Mouse (Mus musculus) lung, embryonic 16.5 days (tissue): ENCODE measurements at regions not wholly inside any gene's neighbourhood (a gene's known extent, or its start where the extent isn't known, plus 50 kb on each side); places are given as distances from the start of the nearest gene placed in this dataset.
A peak's percentile ranks its signal among the peaks of the same experiment; 100 is the strongest.

Source experiments
- ATAC-seq: fragments of 200-750 bp; cut with Nextera tagmentation; 2 replicates; pipeline ENCODE4 v1.8.0; 2017; ENCODE audit warnings: low read depth, mild to moderate bottlenecking, moderate library complexity
- H3K27ac ChIP-seq: fragments of 300-500 bp; sonication (generic); 2 replicates; pipeline ENCODE4 v1.5.1; 2014; ENCODE audit warnings: mild to moderate bottlenecking, control low read depth, low read length
- H3K27me3 ChIP-seq: fragments of 300-500 bp; sonication (generic); 2 replicates; pipeline ENCODE4 v1.6.1; 2014; ENCODE audit warnings: low read depth, low read length, mixed read lengths; ENCODE audit not compliant: control insufficient read depth, insufficient read depth
- H3K36me3 ChIP-seq: fragments of 300-500 bp; sonication (generic); 2 replicates; pipeline ENCODE4 v1.6.1; 2014; ENCODE audit warnings: low read length; ENCODE audit not compliant: control insufficient read depth, insufficient read depth
- H3K4me1 ChIP-seq: fragments of 300-500 bp; sonication (generic); replicated peaks from 2 replicates; pipeline ENCODE4 v1.6.1; 2014; ENCODE audit warnings: low read length, mixed read lengths; ENCODE audit not compliant: control insufficient read depth, insufficient read depth
- H3K4me2 ChIP-seq: fragments of 300-500 bp; sonication (generic); 2 replicates; pipeline ENCODE4 v1.6.1; 2014; ENCODE audit warnings: low read depth, low read length, control low read depth
- H3K4me3 ChIP-seq: fragments of 300-500 bp; sonication (generic); 2 replicates; pipeline ENCODE4 v1.5.1; 2014; ENCODE audit warnings: mild to moderate bottlenecking, low read length, control low read depth
- H3K9ac ChIP-seq: fragments of 300-500 bp; sonication (generic); 2 replicates; pipeline ENCODE4 v1.6.1; 2014; ENCODE audit warnings: low read length, control low read depth
- H3K9me3 ChIP-seq: fragments of 300-500 bp; sonication (generic); 2 replicates; pipeline ENCODE4 v1.6.1; 2016; ENCODE audit warnings: low read length; ENCODE audit not compliant: control insufficient read depth
- WGBS: fragments of 180-500 bp; shearing (Covaris S2); extraction: QIAGEN DNeasy Blood & Tissue Kit; methylation state at CpG from one replicate; pipeline ENCODE4 v1.1.7; 2014; 5-methylcytosine and 5-hydroxymethylcytosine counted together

DNA sequence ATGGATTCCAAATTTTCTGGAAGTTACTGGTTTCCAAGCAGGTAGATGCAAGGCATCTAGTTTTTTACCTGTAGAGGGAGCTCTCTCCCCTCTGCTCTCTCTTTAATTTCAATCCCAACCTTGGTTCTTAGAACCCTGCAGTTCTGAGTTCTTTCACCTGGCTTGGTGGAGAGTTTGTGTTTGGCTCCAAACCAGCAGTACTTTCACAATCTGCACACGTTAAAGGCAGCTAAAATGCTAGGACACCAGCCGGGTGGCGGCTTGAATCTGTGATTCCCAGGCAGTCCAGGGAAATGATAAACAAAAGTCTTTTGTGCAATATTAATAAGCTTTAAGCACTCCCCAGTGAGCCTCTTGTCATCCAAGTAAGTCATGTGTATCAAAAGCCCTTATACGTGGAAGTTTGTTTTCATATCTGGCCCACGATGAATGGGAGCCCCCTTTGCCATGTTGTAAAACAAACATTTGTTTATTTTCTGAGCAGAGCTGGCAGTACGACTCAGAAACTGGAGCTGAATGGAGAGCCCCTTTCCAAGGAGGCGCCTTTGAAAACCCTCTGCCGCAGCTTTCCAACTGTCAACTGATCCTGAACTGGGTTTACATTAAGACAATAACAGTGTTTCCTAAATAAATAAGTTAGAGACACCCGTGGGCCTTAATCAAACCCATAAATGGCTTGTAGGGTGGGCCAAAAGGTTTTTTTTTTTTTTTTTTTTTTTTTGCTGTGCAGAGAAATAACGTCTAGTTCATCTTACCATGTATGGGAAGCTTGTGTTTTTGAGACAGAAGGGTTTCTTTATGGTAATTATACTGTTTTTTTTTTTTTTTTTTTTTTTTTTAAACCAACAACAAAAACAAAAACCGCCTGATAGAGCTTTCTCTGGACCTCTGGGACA lies 202.9 kb downstream of the C1d start:
- Histone ChIP-seq H3K4me2 (peak overlapping the region; percentile 58), H3K27ac (peak overlapping the region; percentile 85), H3K9me3 (no peaks in the 10 kb centered on the region), H3K4me3 (peak overlapping the region; percentile 37), H3K4me1 (peaks cover 2% of the 10 kb centered on the region; the same call in 1 of the 2 replicates), H3K9ac (peak overlapping the region; percentile 49), H3K36me3 (no peaks in the 10 kb centered on the region), H3K27me3 (no peaks in the 10 kb centered on the region)
- peak; percentile 87 for ATAC-seq
- WGBS: 9% methylated on average over 11 of the region's 11 CpGs

DNA sequence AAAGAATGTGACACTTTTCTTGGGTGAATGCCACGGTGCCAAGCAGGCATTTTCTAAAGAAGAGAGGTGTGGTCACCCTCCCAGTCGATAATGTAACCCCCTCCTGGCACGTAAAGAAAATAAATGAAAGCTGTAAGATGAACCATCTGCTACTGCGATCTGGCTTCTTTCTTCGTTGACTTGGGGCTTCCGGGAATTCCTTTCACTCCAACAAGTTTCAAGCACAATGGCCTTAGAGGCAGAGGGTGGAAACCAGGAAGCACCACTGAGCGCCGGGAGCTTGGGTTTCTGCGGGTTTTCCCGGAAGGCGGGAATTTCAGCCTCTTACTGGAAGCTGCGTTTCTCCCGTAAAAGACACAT lies 203.5 kb downstream of the C1d start:
- WGBS: 6% methylated on average over 13 of the region's 13 CpGs
- no peaks in the 10 kb centered on the region for H3K27me3 ChIP-seq
- H3K4me3 ChIP-seq: peak overlapping the region; percentile 37
- peak overlapping the region; percentile 58 for H3K4me2 ChIP-seq
- no peaks in the 10 kb centered on the region for H3K36me3 ChIP-seq
- peaks cover 2% of the 10 kb centered on the region; the same call in 1 of the 2 replicates for H3K4me1 ChIP-seq
- H3K9ac ChIP-seq: peak overlapping the region; percentile 49; the same call in 1 of the 2 replicates
- ATAC-seq: peak; percentile 65
- peak overlapping the region; percentile 85 for H3K27ac ChIP-seq
- H3K9me3 ChIP-seq: no peaks in the 10 kb centered on the region

DNA sequence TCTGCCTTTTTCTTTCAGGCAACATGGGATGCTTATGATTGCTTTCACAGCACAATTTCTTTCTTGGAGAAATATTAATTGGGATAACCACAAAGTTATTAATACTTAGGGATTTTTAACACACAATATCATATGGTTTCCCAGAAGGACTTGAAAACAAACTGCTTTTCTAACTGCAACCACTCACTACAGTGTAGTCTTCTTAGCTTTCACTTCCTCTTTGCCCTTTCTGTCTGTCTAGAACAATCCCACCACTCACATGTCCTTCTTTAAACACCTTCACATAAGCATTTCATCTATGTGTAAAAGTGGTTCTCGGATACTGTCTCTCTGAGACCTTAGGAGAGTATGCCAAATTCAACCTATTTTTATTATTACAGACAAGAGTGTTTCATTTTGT lies 204.3 kb downstream of the C1d start:
- no peak overlapping the region for H3K4me3 ChIP-seq
- H3K4me1 ChIP-seq: peaks cover 2% of the 10 kb centered on the region; the same call in 1 of the 2 replicates
- no peaks in the 10 kb centered on the region for H3K36me3 ChIP-seq
- H3K27ac ChIP-seq: no peak overlapping the region
- no peak overlapping the region for H3K4me2 ChIP-seq
- ATAC-seq: no peak
- no peaks in the 10 kb centered on the region for H3K9me3 ChIP-seq
- H3K27me3 ChIP-seq: no peaks in the 10 kb centered on the region
- H3K9ac ChIP-seq: no peak overlapping the region
- 74% methylated on average over 1 of the region's 1 CpGs for WGBS

GRCm38 (mm10) chr11:17464875-17465274 lies 207.5 kb downstream of the C1d start:
- Histone ChIP-seq H3K4me3 (no peak overlapping the region), H3K4me1 (no peaks in the 10 kb centered on the region; the same call in 1 of the 2 replicates), H3K9me3 (no peaks in the 10 kb centered on the region), H3K27me3 (no peaks in the 10 kb centered on the region), H3K9ac (no peak overlapping the region), H3K27ac (no peak overlapping the region), H3K4me2 (no peak overlapping the region), H3K36me3 (no peaks in the 10 kb centered on the region)
- 37% methylated on average over 2 of the region's 2 CpGs for WGBS
- no peak for ATAC-seq

DNA sequence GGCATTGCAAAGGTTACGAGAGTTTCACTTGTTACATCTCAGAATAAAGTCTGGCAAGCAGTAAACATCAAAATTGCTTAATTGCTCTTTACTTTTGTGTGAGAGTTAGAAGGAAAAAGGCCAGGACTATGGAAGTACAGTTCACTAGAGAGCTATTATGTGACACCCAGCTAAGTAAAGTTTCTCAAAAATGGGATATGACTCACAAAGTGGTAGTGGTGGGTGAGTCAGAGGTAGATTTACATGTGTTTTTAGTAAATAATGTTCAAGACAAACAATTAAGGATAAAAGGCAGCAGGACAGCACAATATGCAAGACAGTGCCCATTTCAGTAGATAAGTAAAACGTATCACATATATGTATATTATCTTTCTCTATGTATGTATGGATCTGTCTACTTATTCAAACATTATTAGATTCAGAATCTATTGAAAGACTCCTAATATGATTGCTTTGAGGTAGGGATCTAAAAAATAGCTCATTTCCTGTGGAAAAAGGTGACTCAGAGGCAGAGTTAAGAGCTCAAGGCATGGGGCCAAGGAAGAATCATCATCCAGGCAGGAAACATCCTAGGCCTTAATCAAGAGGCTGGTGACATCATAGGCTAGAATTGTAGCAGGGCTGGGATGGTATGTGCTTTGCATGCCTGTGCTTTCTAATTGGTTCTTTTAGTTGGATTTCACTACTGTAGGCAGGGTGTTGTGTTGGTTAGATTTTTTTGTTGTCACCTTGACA lies 211.2 kb downstream of the C1d start:
- 0 out of 2 replicates have a peak, but pooled peaks have one; percentile 28 for ATAC-seq

GRCm38 (mm10) chr11:17481436-17481996 lies 224.1 kb downstream of the C1d start:
- Histone ChIP-seq H3K4me2 (no peak overlapping the region), H3K4me3 (no peak overlapping the region), H3K36me3 (no peaks in the 10 kb centered on the region), H3K9me3 (no peaks in the 10 kb centered on the region), H3K27me3 (no peaks in the 10 kb centered on the region), H3K27ac (peak overlapping the region; percentile 62), H3K4me1 (peaks cover 5% of the 10 kb centered on the region; the same call in 1 of the 2 replicates), H3K9ac (no peak overlapping the region)
- peak; percentile 94 for ATAC-seq
- WGBS: 29% methylated on average over 4 of the region's 4 CpGs

More for the DNA sequence above, 211.2 kb downstream of the C1d start:
- no peak overlapping the region for H3K4me2 ChIP-seq
- no peak overlapping the region for H3K9ac ChIP-seq
- no peaks in the 10 kb centered on the region for H3K36me3 ChIP-seq
- no peaks in the 10 kb centered on the region for H3K27me3 ChIP-seq
- no peak overlapping the region for H3K27ac ChIP-seq
- no peak overlapping the region for H3K4me3 ChIP-seq
- no peaks in the 10 kb centered on the region for H3K9me3 ChIP-seq
- 87% methylated on average over 2 of the region's 2 CpGs for WGBS
- no peaks in the 10 kb centered on the region for H3K4me1 ChIP-seq

DNA sequence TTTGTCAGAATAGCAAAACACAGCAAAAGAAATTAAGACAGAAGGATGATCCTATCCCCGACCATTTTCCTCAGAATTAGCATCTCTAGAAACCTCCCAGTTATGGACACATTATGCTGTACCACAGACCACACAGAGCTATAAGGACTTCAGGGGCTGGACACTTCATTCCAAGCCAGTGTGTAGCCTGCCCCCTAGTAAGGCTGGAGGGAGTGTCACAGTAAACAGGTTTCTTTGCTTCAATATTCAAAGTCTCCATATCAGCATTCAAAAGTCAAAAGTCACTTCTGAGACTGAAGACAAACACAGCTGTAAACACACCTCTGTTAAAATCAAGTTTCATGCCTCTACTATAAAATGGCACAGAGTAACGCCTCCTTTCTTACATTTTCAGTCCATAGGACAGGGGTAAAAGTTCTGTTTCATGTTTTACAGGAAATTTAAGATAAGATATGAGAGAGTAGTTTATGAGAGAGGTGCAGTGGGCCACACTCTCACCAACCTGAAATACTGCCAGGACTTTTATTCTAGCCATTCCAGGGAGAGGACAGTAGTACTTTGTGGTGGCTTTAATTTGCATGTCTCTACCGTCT lies 226.6 kb downstream of the C1d start:
- no peak overlapping the region for H3K4me2 ChIP-seq
- H3K9me3 ChIP-seq: no peaks in the 10 kb centered on the region
- ATAC-seq: no peak
- no peak overlapping the region for H3K27ac ChIP-seq
- no peaks in the 10 kb centered on the region for H3K27me3 ChIP-seq
- no peaks in the 10 kb centered on the region for H3K36me3 ChIP-seq
- no peak overlapping the region for H3K4me3 ChIP-seq
- H3K9ac ChIP-seq: no peak overlapping the region
- 61% methylated on average over 3 of the region's 3 CpGs for WGBS
- H3K4me1 ChIP-seq: peaks cover 5% of the 10 kb centered on the region; the same call in 1 of the 2 replicates

DNA sequence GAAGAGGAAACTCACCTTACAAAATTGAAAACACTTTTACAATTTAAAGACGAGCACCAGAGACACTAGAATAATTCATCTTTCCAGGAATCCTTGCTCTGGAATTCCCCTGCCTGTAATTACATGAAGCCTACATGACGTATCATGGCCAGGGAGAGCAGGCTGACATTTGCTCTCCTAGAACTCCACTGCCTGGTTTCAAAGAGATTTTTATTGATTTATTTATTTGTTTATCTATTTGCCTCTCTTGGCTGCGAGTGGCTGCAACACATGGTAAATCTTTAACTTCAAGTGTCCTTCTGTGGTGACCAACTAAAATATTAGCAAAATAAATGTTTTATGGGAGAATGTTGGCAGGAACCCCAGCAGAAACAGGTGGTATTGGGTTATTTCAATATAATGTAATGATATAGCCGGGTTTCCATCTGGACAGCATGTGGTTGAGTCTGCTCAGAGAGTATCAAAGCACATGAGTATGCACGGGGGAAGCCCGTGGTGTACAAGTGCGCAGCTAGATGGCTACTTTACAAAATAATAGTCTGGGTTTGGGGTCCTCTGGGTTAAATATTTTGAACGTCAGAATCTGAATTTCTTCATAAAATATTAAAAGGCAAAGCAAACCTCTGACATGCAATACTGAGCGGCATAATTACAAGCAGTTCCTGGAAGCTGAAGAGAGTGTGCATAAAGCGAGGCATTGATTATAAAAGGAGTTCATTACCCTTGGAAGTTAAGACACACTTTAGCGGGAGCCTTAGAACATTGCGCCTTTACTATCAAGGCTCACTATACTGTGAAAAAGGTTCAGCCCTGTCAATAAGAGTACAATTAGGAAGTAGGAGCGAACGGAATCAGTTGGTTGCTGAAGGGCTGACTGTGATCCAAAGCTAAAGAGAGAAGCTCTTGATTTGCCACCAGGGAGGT lies 244.0 kb downstream of the C1d start:
- no peaks in the 10 kb centered on the region for H3K4me1 ChIP-seq
- H3K27me3 ChIP-seq: no peaks in the 10 kb centered on the region
- H3K4me3 ChIP-seq: no peak overlapping the region
- WGBS: 77% methylated on average over 14 of the region's 14 CpGs
- no peaks in the 10 kb centered on the region for H3K36me3 ChIP-seq
- H3K9me3 ChIP-seq: no peaks in the 10 kb centered on the region
- no peak overlapping the region for H3K27ac ChIP-seq
- H3K4me2 ChIP-seq: no peak overlapping the region
- H3K9ac ChIP-seq: no peak overlapping the region
- ATAC-seq: no peak
